ENCODE assay signal across 16 mouse cellular contexts in genomic region chr1:71811196-71811788, GRCm38 (mm10).
DNase-seq lines count a peak whose midpoint lies in the region; ATAC-seq lines count a peak whose summit lies in the region.
"Had no signal": no experiment of that assay in that cellular context is flagged by ENCODE, and none has a peak within 500 bp of the region (broad histone marks: within the 10 kb centered on the region; RNA-seq: fewer than 3 reads in every experiment).

No protein-coding gene starts in this region.

- intact Hi-C loops in left cerebral cortex, postnatal 36 days (cut with DNase I), result no loop called here

- peak; percentile 48 for DNase-seq in lung, postnatal 36 days
- no peak for DNase-seq in lung, adult 18-20 months
- no peak for DNase-seq in left cerebral cortex, postnatal 36 days (ENCODE audit: low spot score in 2 of 2)
- no peak for DNase-seq in cerebellum, adult 8-10 months
- DNase-seq: adrenal gland, postnatal 10 days; cerebellum, adult 11-12 months; cerebellum, adult 9-11 months; cerebellum, postnatal 36 days; gastrocnemius, postnatal 36 days; heart, adult 2 months; heart, postnatal 4 days had no signal

- ATAC-seq in granulocyte monocyte progenitor cell, adult 5-6 weeks (replicated peaks; ENCODE audit: poor library complexity, severe bottlenecking), result peak; percentile 84
- ATAC-seq in monocyte, adult 5-6 weeks (replicated peaks; ENCODE audit: insufficient number of reproducible peaks, low FRiP score, low TSS enrichment, poor library complexity, severe bottlenecking), result 0 out of 2 replicates have a peak, but pooled peaks have one; percentile 31
- ATAC-seq: CD4-positive, CD25-positive, alpha-beta regulatory T cell, adult 4 months; forebrain, embryonic 15.5 days; hindbrain, postnatal 0 days had no signal
